Mouse (Mus musculus) bone marrow, adult 2 months (tissue): ENCODE results near the gene Nasp. TPM values are rescaled to one million over a fixed set of nuclear protein-coding genes. Genes with fewer than 3 reads are reported as not detected.
A peak's percentile ranks its signal among the peaks of the same experiment; 100 is the strongest.
"Not testable (repeated sequence)": the region's sequence is repeated elsewhere in the genome, so short reads cannot be mapped to it uniquely, and the experiment has no call there.

Experiments
- H3K27ac ChIP-seq: fragments of 200-500 bp; 2 replicates; pipeline ENCODE4 v1.5.1; 2012; ENCODE audit warnings: low read depth, mild to moderate bottlenecking, control low read depth, inconsistent platforms, low read length; ENCODE audit not compliant: control insufficient read depth, poor library complexity, insufficient read depth
- H3K4me1 ChIP-seq: fragments of 200-500 bp; 2 replicates; pipeline ENCODE4 v1.6.1; 2011; ENCODE audit warnings: low read length; ENCODE audit not compliant: control insufficient read depth, insufficient read depth
- H3K4me3 ChIP-seq: fragments of 200-500 bp; replicated peaks from 2 replicates; pipeline ENCODE3; 2011; ENCODE audit warnings: mild to moderate bottlenecking, low read depth, low read length, control low read depth; ENCODE audit not compliant: control insufficient read depth
- CTCF ChIP-seq: fragments of 200-500 bp; IDR thresholded peaks from 2 replicates; pipeline ENCODE4 v1.5.1; 2011; ENCODE audit warnings: low read length, control low read depth; ENCODE audit not compliant: control insufficient read depth, insufficient read depth
- POLR2A ChIP-seq: fragments of 200-500 bp; IDR thresholded peaks from 2 replicates; pipeline ENCODE4 v1.6.1; 2011; ENCODE audit warnings: low read depth, mild to moderate bottlenecking, control low read depth, low read length, borderline replicate concordance; ENCODE audit not compliant: control insufficient read depth
- WGBS: fragments of 180-500 bp; shearing (Covaris S2); methylation state at CpG from one replicate; pipeline ENCODE4 v1.1.7; 2018; 5-methylcytosine and 5-hydroxymethylcytosine counted together
- polyA plus RNA-seq: library from polyadenylated mRNA; stranded (reverse); fragments of >200 nt; gene quantifications from 2 replicates; pipeline ENCODE4 v1.2.4, GENCODE M21; 2011; ENCODE audit warnings: low replicate concordance; ENCODE audit not compliant: missing spikeins, insufficient read depth, insufficient read length

Nasp gene
- 112 and 154 TPM in 2 replicates for polyA plus RNA-seq

DNA sequence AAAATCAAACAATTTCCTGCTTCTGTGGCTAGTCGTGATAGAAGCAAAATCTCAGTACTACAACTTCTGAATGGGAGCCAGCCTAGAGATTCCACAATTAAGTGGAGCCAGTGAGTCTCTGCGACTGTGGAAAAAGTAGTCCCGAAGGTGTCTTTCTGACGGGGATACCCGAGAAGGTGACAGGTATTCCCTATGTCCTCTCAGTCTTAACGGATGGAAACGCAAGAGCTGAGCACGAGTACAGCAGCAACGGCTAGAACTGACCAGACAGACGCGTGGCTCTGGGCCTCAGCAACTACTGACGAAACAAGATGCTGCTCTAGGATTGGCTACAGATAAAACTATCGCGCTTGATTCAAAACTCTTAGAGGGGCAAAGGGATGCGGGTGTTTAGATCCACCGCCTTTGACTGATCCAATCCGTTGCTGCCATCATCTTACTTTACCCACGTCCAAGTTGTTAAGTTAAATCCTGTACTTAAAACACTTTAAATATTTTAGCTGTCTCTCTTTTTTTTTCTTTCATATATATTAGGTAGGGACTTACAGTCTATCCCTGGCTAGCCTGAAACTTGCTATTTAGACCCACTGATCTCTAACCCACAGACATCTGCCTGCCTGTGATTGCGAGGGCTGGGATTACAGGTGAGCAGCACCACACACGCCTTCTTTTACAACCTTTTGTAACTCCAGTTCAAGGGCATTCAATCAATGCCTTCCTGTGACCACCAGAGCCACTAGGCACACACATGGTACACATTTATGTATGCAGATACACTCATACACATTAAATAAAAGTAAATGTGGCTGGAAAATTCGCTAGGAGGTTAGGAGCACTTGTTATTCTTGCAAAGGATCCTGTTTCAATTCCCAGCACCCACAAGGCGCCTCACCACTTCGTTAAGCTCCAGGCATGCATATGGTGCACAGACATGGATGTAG lies at the start of gene Nasp:
Gene Nasp, minus strand, starts transcription at position 220 of the 941 bp plus-strand sequence.
- Histone ChIP-seq H3K4me1 (peaks cover 1% of the 10 kb centered on the region; the same call in 1 of the 2 replicates), H3K27ac (peak within 1 kb of the TSS; percentile 87), H3K4me3 (peak within 1 kb of the TSS; percentile 92)
- WGBS, result 7% methylated on average over 23 of the region's 23 CpGs
- TF ChIP-seq POLR2A (no peak), CTCF (no peak)

DNA sequence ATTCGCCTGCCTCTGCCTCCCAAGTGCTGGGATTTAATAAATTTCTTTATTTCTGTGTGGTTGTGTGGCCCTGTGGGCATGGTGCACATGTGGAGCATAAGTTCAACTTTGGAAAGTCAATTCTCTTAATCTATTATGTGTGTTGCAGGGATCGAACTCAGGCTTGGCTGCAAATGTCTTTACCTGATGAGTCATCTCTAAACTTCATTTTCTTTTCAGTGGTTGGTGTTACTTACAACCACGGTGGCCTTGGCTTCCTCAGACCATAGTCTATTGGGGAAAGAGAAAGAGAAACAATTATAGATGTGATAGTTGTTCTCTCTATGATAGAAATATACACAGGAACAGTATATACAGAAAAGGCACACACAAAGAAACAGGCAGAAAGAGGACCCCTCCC lies 48.3 kb upstream of the Nasp start:
- Histone ChIP-seq H3K27ac (no peak overlapping the region), H3K4me1 (peaks cover 1% of the 10 kb centered on the region; the same call in 1 of the 2 replicates), H3K4me3 (no peak overlapping the region)
- 48% methylated on average over 3 of the region's 3 CpGs for WGBS
- no peak for TF ChIP-seq CTCF
- no peak for TF ChIP-seq POLR2A

DNA sequence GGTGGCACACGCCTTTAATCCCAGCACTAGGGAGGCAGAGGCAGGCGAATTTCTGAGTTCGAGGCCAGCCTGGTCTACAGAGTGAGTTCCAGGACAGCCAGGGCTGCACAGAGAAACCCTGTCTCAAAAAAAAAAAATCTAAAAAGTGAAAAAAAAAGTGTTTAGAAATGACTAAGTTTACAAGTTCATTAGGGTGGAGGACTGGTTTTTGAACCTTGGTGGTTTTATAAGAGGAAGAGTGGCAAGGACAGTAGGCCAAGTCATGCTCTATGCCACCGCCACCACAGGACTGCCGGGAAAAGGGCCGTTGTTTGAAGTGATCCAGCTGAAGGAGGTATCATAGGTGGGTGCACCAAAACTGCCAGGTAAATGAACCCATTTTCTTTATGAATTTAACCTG lies 47.0 kb upstream of the Nasp start:
- not testable (repeated sequence) for H3K4me1 ChIP-seq, H3K4me3 ChIP-seq, H3K27ac ChIP-seq
- 82% methylated on average over 6 of the region's 6 CpGs for WGBS

DNA sequence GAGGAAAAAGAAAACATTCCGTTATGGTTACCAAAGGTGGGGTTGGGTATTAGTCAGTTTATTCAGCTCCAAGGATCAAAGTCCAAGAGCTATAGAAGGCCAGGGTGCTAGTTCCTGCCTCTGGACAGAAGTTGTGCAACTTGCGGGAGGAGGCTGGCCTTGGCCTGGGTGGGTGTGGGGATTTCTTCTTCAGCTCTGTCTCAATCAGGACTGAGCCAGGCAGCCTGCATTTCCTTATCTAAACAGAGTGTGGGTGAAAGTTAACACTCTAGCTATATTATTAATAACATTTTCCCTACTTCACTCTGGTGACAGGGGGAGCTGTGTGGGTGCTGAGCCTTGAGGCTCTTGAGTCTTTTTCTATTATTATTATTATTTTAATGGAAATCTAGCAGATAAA lies 45.0 kb upstream of the Nasp start:
- no peak overlapping the region for H3K27ac ChIP-seq
- peaks cover 4% of the 10 kb centered on the region for H3K4me1 ChIP-seq
- 37% methylated on average over 2 of the region's 2 CpGs for WGBS
- H3K4me3 ChIP-seq, result no peak overlapping the region
- no peak for TF ChIP-seq CTCF
- no peak for TF ChIP-seq POLR2A

DNA sequence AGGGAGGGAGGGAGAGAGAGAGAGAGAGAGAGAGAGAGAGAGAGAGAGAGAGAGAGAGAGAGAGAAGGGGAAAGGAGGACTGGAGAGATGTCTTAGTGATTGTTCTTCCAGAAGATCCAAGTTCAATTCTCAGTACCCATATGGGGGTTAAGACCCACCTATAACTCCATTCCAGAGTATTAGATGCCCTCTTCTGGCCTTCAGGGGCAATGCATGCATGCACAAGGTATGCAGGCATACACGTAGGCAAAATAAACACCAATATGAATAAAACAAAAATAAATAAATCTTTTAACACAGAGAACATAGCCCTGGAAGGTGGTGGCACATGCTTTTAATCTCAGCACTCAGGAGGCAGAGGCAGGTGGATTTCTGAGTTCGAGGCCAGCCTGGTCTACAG lies 41.5 kb upstream of the Nasp start:
- Histone ChIP-seq H3K4me1 (peaks cover 6% of the 10 kb centered on the region), H3K27ac (no peak overlapping the region)
- 63% methylated on average over 2 of the region's 2 CpGs for WGBS

DNA sequence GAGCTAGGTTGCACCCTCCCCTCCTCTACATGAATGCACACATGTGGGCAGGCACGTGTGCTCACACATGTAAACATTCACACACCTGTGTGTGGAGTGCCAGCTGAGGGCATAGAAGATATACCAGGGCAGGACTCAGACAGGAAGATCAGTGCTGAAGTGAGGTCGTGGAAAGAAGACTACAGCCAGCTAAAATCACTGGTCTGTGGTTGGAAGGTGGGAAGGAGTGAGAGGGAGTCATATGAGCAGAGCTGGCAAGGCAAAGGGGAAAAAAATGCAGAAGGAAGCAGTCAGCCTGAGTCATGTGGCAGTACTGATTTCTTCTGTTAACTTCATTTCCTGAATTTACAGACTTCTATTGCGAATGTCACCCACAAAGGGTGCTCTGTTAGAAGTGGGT lies 40.4 kb upstream of the Nasp start:
- H3K4me1 ChIP-seq, result peaks cover 4% of the 10 kb centered on the region
- WGBS, result 4% methylated on average over 3 of the region's 3 CpGs
- TF ChIP-seq CTCF, result no peak; the same call in 1 of the 2 replicates
- no peak for TF ChIP-seq POLR2A
- H3K27ac ChIP-seq, result peak overlapping the region; percentile 73
- H3K4me3 ChIP-seq, result no peak overlapping the region

More for the DNA sequence above, 41.5 kb upstream of the Nasp start:
- H3K4me3 ChIP-seq, result no peak overlapping the region
- no peak for TF ChIP-seq POLR2A
- no peak for TF ChIP-seq CTCF

DNA sequence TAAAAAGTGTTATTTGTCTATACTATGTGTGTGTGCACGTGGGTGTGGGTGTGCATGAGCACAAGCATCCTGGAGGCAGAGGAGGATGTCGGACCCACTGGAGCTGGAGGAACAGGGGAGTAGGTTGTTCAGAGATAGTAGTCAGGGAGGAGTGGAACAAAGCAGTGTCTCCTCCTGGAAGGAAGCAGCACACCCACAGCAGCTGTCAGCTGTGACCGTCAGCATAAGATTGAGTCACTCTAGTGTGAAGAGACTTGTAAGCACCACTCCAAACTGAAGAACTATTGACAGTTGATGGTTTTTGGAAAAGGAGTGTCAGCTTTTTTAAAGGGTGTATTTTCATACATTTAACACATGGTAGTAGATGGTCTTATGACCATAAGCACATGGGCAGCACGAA lies 38.9 kb upstream of the Nasp start:
- H3K4me3 ChIP-seq, result no peak overlapping the region
- 48% methylated on average over 4 of the region's 4 CpGs for WGBS
- H3K27ac ChIP-seq, result no peak overlapping the region
- TF ChIP-seq POLR2A (no peak), CTCF (no peak)
- H3K4me1 ChIP-seq, result peaks cover 4% of the 10 kb centered on the region

DNA sequence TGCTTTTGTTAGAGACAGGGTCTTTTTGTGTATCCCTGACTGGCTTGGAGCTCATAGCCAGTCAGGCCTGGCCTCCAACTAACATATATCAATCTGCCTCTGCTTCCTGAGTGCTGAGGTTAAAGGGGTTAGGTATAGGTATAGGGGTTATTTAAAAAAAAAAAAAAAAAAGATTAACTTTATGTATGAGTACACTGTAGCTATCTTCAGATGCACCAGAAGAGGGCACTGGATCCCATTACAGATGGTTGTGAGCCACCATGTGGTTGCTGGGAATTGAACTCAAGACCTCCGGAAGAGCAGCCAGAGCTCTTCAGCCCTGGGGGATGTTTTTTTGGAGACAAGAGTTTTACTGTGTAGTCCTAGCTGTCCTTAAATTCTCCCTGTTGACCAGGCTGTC lies 34.3 kb upstream of the Nasp start:
- TF ChIP-seq CTCF (no peak), POLR2A (no peak)
- no peak overlapping the region for H3K4me3 ChIP-seq
- WGBS, result 91% methylated on average over 1 of the region's 1 CpGs
- no peak overlapping the region for H3K27ac ChIP-seq
- peaks cover 1% of the 10 kb centered on the region; the same call in 1 of the 2 replicates for H3K4me1 ChIP-seq

DNA sequence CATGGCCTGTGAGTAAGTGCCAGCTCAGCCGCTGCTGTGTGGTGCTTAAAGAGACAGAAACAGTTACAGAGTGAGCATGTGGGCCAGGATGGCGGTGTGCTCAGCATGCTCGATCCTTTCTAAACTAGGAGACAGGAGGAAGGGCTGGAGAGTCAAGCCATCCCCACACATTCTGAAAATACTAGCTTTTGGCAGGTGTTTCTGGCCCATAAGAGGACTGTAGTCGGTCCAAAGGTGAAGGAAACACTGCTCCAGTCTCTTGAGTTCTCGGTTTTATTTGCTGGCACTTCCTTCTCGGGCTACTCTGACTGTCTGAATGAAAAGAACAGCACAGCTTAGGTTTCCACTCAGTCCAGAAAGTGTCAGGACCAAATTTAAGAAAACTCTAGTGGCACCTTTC lies 33.1 kb upstream of the Nasp start:
- H3K27ac ChIP-seq, result no peak overlapping the region

DNA sequence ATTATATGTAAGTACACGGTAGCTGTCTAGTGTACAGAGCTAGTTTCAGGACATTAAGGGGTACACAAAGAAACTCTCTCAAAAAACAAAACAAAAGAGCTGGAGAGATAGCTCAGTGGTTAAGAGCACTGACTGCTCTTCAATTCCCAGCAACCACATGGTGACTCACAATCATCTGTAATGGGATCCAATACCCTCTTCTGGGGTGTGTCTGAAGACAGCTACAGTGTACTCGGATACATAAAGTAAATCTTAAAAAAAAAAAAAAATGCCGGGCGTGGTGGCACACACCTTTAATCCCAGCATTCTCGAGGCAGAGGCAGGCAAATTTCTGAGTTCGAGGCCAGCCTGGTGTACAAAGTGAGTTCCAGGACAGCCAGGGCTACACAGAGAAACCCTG lies 32.2 kb upstream of the Nasp start:
- 82% methylated on average over 6 of the region's 6 CpGs for WGBS
- not testable (repeated sequence) for H3K4me3 ChIP-seq

More for the DNA sequence above, 33.1 kb upstream of the Nasp start:
- TF ChIP-seq CTCF (no peak), POLR2A (no peak)
- 67% methylated on average over 6 of the region's 6 CpGs for WGBS
- Histone ChIP-seq H3K4me3 (no peak overlapping the region), H3K4me1 (no peaks in the 10 kb centered on the region)

More for the DNA sequence above, 32.2 kb upstream of the Nasp start:
- not testable (repeated sequence) for H3K27ac ChIP-seq, H3K4me1 ChIP-seq
